Mouse (Mus musculus) hematopoietic multipotent progenitor cell, adult 10-12 weeks (in vitro differentiated cells): ENCODE results near the gene Olfr1480. TPM values are rescaled to one million over a fixed set of nuclear protein-coding genes. Genes with fewer than 3 reads are reported as not detected.

Experiments used
- polyA plus RNA-seq: library from polyadenylated mRNA; stranded (reverse); fragments of >175 nt; gene quantifications from 2 replicates; pipeline ENCODE4 v1.2.3, GENCODE M21; 2012; ENCODE audit warnings: low replicate concordance

Olfr1480 gene
- polyA plus RNA-seq: not detected in 2 replicates

GRCm38 (mm10) chr19:13527613-13528012 is at the start of gene Olfr1480:
Gene Olfr1480, plus strand, starts transcription at chr19:13527913.

GRCm38 (mm10) chr19:13480096-13480495 is 47.6 kb upstream of the Olfr1480 start, which contains the start of gene Olfr1475:
Gene Olfr1475, minus strand, starts transcription at chr19:13480196.

GRCm38 (mm10) chr19:13500246-13500645 is 27.5 kb upstream of the Olfr1480 start, which contains the start of gene Olfr1477:
Gene Olfr1477, plus strand, starts transcription at chr19:13500546.

Other genes with a start within 250 kb of the Olfr1480 start
- gene Olfr1465, start 212.4 kb upstream of the Olfr1480 start, polyA plus RNA-seq: not detected in 2 replicates
- gene Olfr1466, start 189.1 kb upstream of the Olfr1480 start, polyA plus RNA-seq: not detected in 2 replicates
- gene Olfr1467, start 165.7 kb upstream of the Olfr1480 start, polyA plus RNA-seq: not detected in 2 replicates
- gene Olfr1469, start 120.1 kb upstream of the Olfr1480 start, polyA plus RNA-seq: not detected in 2 replicates
- not detected in 2 replicates for gene Olfr1471, start 84.5 kb upstream of the Olfr1480 start, polyA plus RNA-seq
- not detected in 2 replicates for gene Olfr1472, start 71.8 kb upstream of the Olfr1480 start, polyA plus RNA-seq
- not detected in 2 replicates for gene Olfr1474, start 58.3 kb upstream of the Olfr1480 start, polyA plus RNA-seq
- gene Olfr1475, start 47.7 kb upstream of the Olfr1480 start, polyA plus RNA-seq: not detected in 2 replicates
- not detected in 2 replicates for gene Olfr1477, start 27.4 kb upstream of the Olfr1480 start, polyA plus RNA-seq
- gene Olfr1484, start 55.6 kb downstream of the Olfr1480 start, polyA plus RNA-seq: not detected in 2 replicates
- 0.04 TPM in 1 of 2 replicates, not detected in the other for gene Olfr1487, start 89.5 kb downstream of the Olfr1480 start, polyA plus RNA-seq
- not detected in 2 replicates for gene Olfr1489, start 103.7 kb downstream of the Olfr1480 start, polyA plus RNA-seq
- gene Olfr1490, start 123.2 kb downstream of the Olfr1480 start, polyA plus RNA-seq: not detected in 2 replicates
- not detected in 2 replicates for gene Olfr1491, start 169.4 kb downstream of the Olfr1480 start, polyA plus RNA-seq
- not detected in 2 replicates for gene Olfr1493-ps1, start 195.4 kb downstream of the Olfr1480 start, polyA plus RNA-seq
- not detected in 2 replicates for gene Olfr1494, start 211.8 kb downstream of the Olfr1480 start, polyA plus RNA-seq
- gene Olfr1495, start 236.7 kb downstream of the Olfr1480 start, polyA plus RNA-seq: not detected in 2 replicates
- gene Olfr1496, start 250.0 kb downstream of the Olfr1480 start, polyA plus RNA-seq: not detected in 2 replicates